Mouse (Mus musculus): Measurements from ENCODE around the gene Gmpr. TPM values are rescaled to one million over a fixed set of nuclear protein-coding genes. Genes with fewer than 3 reads are reported as not detected.

The Gmpr gene
- 5.1 and 5.7 TPM in 2 replicates for polyA plus RNA-seq (2012; rRNA removed)

GRCm38 (mm10) chr13:45507274-45508229 is at the start of gene Gmpr:
TSS of gene Gmpr (plus strand) at chr13:45507444.
- peak in 1 of 2 experiments; percentile 35 for DNase-seq (ENCODE audit: low read depth in 1 of 2, low spot score in 2 of 2)
- peaks cover 6% of the 10 kb centered on the region; the same call in 1 of the 2 replicates for H3K4me1 ChIP-seq (ENCODE audit: control insufficient read depth, insufficient read depth, insufficient read length)
- no peak for TF ChIP-seq CTCF (IDR thresholded peaks at IDR 0.05; ENCODE audit: extremely low read depth, insufficient read depth, insufficient read length, insufficient replicate concordance)
- no peak for TF ChIP-seq POLR2A (IDR thresholded peaks at IDR 0.05; ENCODE audit: low read depth, low read length)
- H3K27ac ChIP-seq (ENCODE audit: insufficient read depth, low read length) = no peak within 1 kb of the TSS
- peak within 1 kb of the TSS; percentile 57 for H3K4me3 ChIP-seq (ENCODE audit: extremely low read depth, insufficient read depth, insufficient read length)
- H3K27me3 ChIP-seq (ENCODE audit: control insufficient read depth, insufficient read depth, low read length) = 0 out of 2 replicates have a peak, but pooled peaks cover 4% of the 10 kb centered on the region
- WGBS = 2% methylated on average over 63 of the region's 63 CpGs
- H3K36me3 ChIP-seq (ENCODE audit: control insufficient read depth, insufficient read depth, low read length) = no peaks in the 10 kb centered on the region

DNA sequence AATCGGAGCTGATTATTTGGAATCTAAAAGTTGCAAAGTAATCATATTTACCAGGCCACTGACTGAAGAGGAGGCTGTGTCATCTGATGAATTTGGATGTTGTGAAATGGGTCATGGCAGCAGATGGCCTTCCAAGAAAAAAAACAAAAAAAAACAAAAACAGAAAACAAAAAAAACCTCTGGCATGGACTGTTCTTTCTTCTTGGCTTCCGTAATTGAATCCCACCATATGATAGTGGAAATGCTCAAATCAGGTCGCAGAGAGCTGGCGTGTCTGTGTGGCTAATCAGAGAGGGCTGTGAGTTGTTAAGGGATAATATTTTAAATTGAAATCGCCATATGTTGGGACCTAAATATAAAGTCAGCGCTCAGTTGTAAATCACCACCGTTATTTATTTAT is 49.8 kb upstream of the Gmpr start:
- WGBS = 91% methylated on average over 7 of the region's 7 CpGs
- Histone ChIP-seq H3K4me1 (ENCODE audit: control insufficient read depth, insufficient read depth, insufficient read length) (peaks cover 21% of the 10 kb centered on the region), H3K27me3 (ENCODE audit: control insufficient read depth, insufficient read depth, low read length) (no peaks in the 10 kb centered on the region), H3K27ac (ENCODE audit: insufficient read depth, low read length) (no peak overlapping the region), H3K4me3 (ENCODE audit: extremely low read depth, insufficient read depth, insufficient read length) (no peak overlapping the region), H3K36me3 (ENCODE audit: control insufficient read depth, insufficient read depth, low read length) (no peaks in the 10 kb centered on the region)
- TF ChIP-seq POLR2A (IDR thresholded peaks at IDR 0.05; ENCODE audit: low read depth, low read length) (no peak), CTCF (IDR thresholded peaks at IDR 0.05; ENCODE audit: extremely low read depth, insufficient read depth, insufficient read length, insufficient replicate concordance) (no peak)
- no peak for DNase-seq (ENCODE audit: low read depth in 1 of 2, low spot score in 2 of 2)

DNA sequence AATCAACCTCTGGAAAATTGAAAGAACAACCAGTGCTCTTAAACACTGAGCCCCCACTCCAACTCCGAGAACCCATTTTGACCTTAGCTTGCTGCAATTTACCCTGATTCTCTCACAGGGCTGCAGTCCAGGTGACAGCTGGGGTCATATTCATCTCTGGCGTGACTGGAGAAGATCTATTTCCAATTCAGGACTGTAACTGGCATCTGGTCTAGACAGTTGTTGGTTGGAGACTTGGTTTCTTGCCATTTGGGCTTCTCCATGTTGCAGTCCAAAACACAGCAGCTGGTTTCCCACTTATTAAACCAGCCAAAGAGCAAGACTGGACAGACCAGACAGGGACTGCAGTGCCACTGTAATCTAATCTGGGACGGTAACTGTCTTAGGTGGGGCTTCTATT is 47.1 kb upstream of the Gmpr start:
- H3K27ac ChIP-seq (ENCODE audit: insufficient read depth, low read length) = no peak overlapping the region
- H3K36me3 ChIP-seq (ENCODE audit: control insufficient read depth, insufficient read depth, low read length) = no peaks in the 10 kb centered on the region
- peaks cover 7% of the 10 kb centered on the region; the same call in 1 of the 2 replicates for H3K4me1 ChIP-seq (ENCODE audit: control insufficient read depth, insufficient read depth, insufficient read length)
- H3K27me3 ChIP-seq (ENCODE audit: control insufficient read depth, insufficient read depth, low read length) = no peaks in the 10 kb centered on the region
- no peak for TF ChIP-seq CTCF (IDR thresholded peaks at IDR 0.05; ENCODE audit: extremely low read depth, insufficient read depth, insufficient read length, insufficient replicate concordance)
- TF ChIP-seq POLR2A (IDR thresholded peaks at IDR 0.05; ENCODE audit: low read depth, low read length) = no peak
- WGBS = 88% methylated on average over 3 of the region's 3 CpGs
- no peak for DNase-seq (ENCODE audit: low read depth in 1 of 2, low spot score in 2 of 2)
- H3K4me3 ChIP-seq (ENCODE audit: extremely low read depth, insufficient read depth, insufficient read length) = no peak overlapping the region

- WGBS = 94% methylated on average over 14 of the region's 14 CpGs
These were observed 45.8 kb upstream of the Gmpr start for GRCm38 (mm10) chr13:45461370-45461958.

DNA sequence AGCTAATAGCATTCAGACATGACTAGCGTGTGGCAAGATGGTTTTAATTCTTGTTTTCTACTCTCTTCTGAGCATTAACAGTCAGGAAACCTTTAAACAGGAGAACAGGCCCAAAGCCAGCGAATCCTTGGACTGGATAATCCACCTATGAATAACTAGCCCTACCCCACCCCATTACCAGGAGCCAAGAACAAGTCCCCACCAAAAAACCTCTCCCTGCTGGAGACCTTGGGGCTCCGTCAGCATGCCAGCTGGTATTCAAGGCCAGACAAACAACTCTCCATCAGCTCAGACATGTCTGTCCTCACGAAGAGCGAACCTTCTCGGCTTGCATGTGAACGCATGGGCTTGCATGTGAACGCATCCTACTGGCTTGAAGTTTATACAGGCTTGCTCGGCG is 41.6 kb upstream of the Gmpr start:
- no peak overlapping the region for H3K4me3 ChIP-seq (ENCODE audit: extremely low read depth, insufficient read depth, insufficient read length)
- no peak for TF ChIP-seq POLR2A (IDR thresholded peaks at IDR 0.05; ENCODE audit: low read depth, low read length)
- TF ChIP-seq CTCF (IDR thresholded peaks at IDR 0.05; ENCODE audit: extremely low read depth, insufficient read depth, insufficient read length, insufficient replicate concordance) = no peak
- no peak overlapping the region for H3K27ac ChIP-seq (ENCODE audit: insufficient read depth, low read length)
- 92% methylated on average over 10 of the region's 10 CpGs for WGBS
- DNase-seq (ENCODE audit: low read depth in 1 of 2, low spot score in 2 of 2) = no peak
- H3K4me1 ChIP-seq (ENCODE audit: control insufficient read depth, insufficient read depth, insufficient read length) = peaks cover 7% of the 10 kb centered on the region; the same call in 1 of the 2 replicates
- H3K27me3 ChIP-seq (ENCODE audit: control insufficient read depth, insufficient read depth, low read length) = no peaks in the 10 kb centered on the region
- no peaks in the 10 kb centered on the region for H3K36me3 ChIP-seq (ENCODE audit: control insufficient read depth, insufficient read depth, low read length)

More at GRCm38 (mm10) chr13:45461370-45461958, 45.8 kb upstream of the Gmpr start:
- H3K36me3 ChIP-seq (ENCODE audit: control insufficient read depth, insufficient read depth, low read length) = no peaks in the 10 kb centered on the region
- no peak overlapping the region for H3K4me3 ChIP-seq (ENCODE audit: extremely low read depth, insufficient read depth, insufficient read length)
- H3K27ac ChIP-seq (ENCODE audit: insufficient read depth, low read length) = no peak overlapping the region
- H3K27me3 ChIP-seq (ENCODE audit: control insufficient read depth, insufficient read depth, low read length) = no peaks in the 10 kb centered on the region
- TF ChIP-seq POLR2A (IDR thresholded peaks at IDR 0.05; ENCODE audit: low read depth, low read length) = no peak
- no peak for TF ChIP-seq CTCF (IDR thresholded peaks at IDR 0.05; ENCODE audit: extremely low read depth, insufficient read depth, insufficient read length, insufficient replicate concordance)
- no peaks in the 10 kb centered on the region for H3K4me1 ChIP-seq (ENCODE audit: control insufficient read depth, insufficient read depth, insufficient read length)
- DNase-seq (ENCODE audit: low read depth in 1 of 2, low spot score in 2 of 2) = no peak

DNA sequence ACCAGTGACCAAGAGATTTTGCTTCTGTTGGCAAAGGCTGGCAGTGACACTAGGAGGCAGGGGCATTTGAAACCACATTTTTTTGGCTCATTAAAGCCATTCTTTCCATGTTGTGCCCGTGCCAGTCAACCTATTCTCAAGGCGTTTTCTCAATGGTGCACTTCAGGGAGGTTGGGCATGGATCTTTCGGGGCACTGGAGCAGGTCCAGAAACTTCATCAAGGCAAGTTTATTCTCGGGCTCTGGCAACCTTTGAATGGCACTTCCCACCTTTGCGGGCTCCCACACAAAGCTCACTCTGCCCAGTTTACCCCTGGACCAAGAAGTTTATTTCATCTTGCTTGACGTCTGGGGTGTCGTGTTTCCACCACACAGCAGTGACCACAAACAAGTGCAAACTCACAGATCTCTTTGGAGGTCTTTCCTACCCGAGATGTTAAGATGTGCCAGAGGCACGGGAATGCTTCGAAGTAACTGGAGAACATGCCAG is 41.2 kb upstream of the Gmpr start:
- WGBS = 76% methylated on average over 10 of the region's 10 CpGs
- no peaks in the 10 kb centered on the region for H3K27me3 ChIP-seq (ENCODE audit: control insufficient read depth, insufficient read depth, low read length)
- H3K27ac ChIP-seq (ENCODE audit: insufficient read depth, low read length) = no peak overlapping the region
- H3K4me1 ChIP-seq (ENCODE audit: control insufficient read depth, insufficient read depth, insufficient read length) = peaks cover 7% of the 10 kb centered on the region; the same call in 1 of the 2 replicates
- H3K4me3 ChIP-seq (ENCODE audit: extremely low read depth, insufficient read depth, insufficient read length) = no peak overlapping the region
- TF ChIP-seq POLR2A (IDR thresholded peaks at IDR 0.05; ENCODE audit: low read depth, low read length) (no peak), CTCF (IDR thresholded peaks at IDR 0.05; ENCODE audit: extremely low read depth, insufficient read depth, insufficient read length, insufficient replicate concordance) (no peak)
- no peaks in the 10 kb centered on the region for H3K36me3 ChIP-seq (ENCODE audit: control insufficient read depth, insufficient read depth, low read length)
- DNase-seq (ENCODE audit: low read depth in 1 of 2, low spot score in 2 of 2) = no peak
